Mouse (Mus musculus) right cerebral cortex, postnatal 10 days (tissue): ENCODE results near the gene Mtfr1l.

ENCODE experiments used
- DNase-seq, 2 experiments: peaks; one replicate each; pipeline ENCODE4 v3.0.0; 2021; ENCODE audit warnings: low spot score in 2 of 2

Mtfr1l gene

DNA sequence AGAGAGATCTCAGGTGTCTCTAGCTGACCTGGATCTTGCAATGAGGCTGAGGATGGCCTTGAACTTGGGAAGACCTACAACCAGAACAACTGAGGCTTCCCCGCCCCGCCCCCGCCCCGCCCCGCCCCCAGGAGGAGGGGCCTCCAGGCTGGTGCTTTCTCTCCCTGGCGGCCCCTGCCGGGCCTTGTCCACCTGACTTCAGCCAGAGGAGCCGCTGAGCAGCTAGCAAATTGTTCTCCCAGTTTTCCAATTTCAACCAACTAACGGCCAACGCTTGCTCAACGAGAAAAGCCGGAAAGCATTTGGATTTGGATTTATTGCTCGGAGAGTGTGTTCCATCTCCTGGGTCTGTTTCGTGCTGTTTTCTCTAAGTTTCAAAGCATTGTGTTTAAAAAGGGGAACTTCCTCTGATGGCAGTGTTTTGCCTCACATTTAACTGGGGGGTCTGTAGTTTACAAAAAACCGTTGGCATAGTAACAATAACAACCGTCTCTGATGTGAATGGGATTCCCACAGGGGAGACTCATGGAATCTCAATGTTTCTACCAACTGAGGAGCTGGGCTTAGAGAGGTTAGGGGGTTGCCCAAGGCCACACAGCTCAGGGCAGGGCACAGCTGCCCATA lies 22.6 kb upstream of the Mtfr1l start:
- no peak for DNase-seq

DNA sequence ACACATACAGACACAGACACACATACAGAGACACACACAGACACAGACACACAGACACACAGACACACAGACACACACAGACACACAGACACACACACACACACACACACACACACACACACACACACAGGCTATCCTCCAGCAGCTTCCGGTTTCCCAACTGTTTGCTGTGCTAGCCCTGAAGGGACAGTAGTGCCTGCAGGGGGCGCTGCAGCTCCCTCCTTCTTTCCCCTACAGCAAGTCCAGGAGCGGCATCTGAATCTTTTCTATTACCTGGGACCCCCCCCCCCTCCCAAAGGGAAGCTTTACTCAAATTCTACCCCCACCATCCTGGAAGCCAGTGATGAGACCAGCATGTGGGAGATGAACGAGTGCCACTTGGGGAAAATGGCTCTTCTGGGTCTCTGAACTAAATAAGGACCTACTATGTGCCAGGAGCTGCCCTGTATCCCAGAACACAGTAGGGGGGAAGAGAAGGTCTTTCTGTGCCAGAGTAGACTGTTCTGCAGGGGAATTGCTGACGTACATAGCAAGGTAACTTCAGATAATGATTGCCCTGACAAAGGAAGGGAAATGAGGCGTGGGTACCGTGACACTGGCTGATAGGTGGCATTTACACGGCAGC lies 20.9 kb upstream of the Mtfr1l start:
- DNase-seq: peak in 1 of 2 experiments; percentile 63

DNA sequence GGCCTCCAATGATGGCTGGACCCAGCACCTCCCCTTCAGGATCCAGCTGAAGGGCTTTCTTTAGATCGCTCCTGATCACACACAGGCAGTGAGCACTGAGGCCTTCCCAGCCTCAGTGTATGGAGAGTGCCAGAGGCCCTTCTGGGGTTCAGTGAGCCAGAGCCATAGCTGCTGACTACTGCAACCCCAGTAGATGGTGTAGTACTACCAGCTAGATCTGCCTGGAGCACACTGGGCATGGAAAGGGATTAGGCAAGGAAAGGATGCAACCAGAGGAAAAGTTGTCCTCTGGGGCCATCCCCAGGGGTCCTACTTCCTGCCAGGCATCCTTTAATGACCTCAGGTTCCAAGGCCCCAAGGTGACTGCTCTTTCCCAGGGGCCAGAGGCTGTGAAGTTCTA lies 18.4 kb upstream of the Mtfr1l start:
- DNase-seq: no peak

DNA sequence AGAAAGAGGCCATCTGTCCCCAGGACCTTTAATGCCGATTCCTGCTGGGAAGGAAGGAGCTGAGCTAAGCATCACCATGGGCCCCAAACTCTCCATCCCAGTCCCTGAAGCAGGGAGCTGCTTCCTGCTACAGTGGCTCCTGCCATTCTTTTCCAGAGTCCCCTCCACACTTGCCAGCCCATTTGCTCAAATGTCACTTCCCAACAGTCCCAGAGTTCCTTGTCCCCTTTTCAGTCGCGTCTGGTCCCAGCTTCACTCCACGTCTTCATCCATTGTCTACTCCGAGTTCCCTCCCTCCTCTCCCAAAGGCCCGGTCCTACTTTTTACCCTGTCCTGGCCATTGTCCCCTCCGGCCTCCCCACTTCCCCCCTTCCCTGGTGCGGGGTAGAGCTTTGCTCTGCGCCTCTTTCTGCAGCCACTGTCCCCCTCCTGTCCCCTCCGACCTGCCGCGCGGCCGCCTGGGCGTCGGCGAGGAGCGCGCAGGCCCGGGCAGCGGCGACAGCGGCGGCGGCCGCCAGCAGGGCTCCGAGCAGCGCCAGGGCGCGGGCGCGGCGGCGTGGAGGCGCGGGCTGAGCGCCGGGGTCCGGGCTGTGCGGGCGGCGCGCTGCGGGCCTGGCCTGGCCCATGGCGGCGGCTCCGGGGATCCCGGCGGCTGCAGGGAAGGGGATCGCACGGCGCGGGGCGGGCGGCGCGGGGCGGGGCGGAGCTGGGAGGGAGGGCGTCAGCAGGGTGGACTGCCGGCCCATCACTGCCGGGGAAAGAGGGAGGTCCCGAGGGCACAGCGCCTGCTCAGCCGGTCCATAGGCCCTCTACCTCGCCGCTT lies 16.5 kb upstream of the Mtfr1l start, which contains the start of gene Selenon:
TSS of gene Selenon (minus strand) at position 673 of the 823 bp plus-strand sequence.
- peak in 1 of 2 experiments; percentile 70 for DNase-seq

DNA sequence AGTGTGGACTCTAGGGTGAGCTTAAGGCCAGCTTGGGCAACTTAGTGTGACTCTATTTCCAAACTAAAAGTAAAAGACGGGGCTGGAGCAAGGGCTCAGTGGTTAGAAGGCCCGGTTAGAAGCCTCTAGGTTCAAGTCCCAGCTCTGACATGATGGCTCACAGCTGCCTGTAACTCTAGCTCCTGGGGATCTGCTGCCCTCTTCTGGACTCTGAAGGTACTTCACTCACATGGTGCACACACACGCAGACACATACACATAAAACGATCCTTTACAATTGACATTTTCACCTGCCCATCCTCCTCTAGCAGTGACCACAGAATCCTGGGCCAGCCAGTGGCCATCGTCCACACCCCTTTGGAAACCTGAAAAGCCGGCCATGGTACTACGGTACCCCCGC lies 14.7 kb upstream of the Mtfr1l start:
- DNase-seq: no peak

DNA sequence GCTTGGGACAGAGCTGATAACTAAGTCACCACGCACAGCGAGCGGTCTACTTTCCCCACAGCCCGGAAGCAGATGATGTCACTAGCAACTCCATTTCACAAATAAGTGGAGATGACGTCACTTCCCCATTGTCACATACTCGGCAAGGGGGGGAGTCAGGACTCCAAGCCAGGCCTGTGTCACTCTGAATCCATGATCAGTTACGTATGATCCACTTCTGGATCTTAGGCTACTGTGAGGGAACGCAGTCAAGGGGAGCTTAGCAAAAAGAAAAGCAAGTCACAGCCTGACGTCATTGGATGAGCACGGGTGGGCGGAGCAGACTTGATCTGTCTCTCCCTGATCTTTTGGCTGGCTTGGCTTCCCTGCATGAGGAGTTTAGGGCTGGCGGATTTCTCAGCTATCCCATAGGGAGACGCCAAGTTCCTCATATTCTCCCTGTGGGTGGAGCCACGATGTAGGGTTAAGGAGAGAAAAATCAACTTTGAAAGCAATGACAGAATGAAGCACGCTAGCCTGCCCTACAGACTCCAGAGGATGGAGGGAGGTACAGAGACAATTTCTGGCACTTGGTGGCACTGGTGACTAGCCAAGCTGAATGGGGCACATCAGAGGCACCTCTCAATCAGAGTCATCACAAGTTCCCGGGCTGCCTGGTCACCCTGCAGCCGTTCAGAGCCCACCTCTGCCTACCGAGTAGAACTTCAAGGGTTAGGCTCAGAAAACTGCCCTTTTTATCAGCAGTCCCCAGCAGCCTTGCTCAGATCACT lies 13.2 kb upstream of the Mtfr1l start:
- no peak for DNase-seq

DNA sequence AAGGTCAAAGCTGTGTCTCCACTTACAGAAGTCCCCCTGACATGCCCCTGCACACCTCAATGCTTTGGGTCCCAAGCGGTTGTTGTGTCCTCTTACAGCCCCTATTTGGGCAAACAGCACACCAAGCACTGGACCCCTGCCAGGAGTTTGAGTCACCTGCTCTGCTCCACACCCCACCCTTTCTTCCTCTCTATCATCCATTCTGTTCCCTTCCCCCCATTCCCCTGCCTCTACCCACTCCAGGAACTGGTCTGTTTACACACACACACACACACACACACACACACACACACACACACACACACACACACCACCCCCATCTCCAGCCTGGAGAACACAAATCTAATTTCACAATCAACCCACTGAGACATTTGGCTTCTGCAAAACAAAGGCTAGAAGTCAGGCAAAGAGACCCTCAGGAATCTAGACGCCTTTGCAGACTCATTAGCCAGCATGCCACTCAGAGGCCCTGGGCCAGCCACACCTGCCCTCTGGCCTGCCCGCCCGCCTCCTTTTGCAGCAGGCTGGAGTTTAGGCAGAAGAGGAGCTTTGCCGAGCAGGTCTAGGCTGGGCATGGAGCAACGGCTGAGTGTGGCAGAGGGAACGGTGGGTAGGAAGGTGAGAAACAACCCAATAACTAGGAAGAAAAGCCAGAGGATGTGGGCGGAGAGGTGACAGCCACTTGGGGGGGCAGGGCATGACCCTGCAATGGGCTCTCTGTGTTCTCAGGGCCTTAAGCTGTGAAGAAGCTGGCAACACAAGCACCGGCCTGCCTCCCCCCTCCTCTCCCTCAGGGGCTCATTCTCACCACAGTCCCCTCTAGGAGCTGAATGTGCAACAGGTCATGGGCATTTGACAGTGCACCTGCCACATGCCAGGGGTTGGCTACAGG lies 11.9 kb upstream of the Mtfr1l start:
- DNase-seq: no peak

DNA sequence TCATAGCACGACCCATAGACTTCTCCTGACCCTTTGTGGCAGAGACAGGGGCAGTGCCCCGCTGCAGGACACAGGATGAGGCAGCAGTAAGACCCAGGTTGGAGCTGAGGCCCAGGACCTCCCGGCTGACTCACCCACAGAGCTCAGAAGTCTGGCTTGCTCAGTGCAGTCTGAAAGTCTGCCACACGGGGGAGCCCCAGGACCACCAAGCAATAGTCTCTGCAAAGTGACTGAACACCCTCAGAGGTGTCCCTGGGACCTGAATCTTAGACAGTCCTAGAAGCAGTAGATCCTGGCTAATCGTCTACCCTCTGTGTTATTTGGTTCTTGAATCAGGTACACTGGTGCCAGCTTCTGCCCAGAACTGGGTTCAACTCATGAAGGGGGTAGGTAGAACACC lies 8.1 kb upstream of the Mtfr1l start:
- peak; percentile 90 to 94 for DNase-seq

DNA sequence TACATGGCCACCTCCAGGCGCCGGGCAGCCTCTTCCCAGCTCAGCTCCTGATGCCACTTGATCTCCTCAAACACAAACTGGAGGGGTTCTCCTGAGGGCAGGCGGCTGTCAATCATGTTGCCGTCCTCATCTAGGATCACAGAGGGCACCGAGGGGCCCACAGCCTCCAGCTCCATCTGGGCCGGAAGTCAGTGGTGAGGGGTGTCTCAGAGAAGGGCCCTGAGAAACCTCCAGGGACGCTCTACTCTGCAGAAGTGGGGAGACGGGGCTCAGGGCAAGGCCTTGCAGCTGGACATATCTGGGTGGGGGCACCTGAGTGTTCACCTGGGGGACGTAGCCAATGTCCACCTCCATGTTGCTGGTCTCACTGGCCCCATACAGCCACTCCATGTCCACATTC lies 7.5 kb upstream of the Mtfr1l start:
- no peak for DNase-seq

DNA sequence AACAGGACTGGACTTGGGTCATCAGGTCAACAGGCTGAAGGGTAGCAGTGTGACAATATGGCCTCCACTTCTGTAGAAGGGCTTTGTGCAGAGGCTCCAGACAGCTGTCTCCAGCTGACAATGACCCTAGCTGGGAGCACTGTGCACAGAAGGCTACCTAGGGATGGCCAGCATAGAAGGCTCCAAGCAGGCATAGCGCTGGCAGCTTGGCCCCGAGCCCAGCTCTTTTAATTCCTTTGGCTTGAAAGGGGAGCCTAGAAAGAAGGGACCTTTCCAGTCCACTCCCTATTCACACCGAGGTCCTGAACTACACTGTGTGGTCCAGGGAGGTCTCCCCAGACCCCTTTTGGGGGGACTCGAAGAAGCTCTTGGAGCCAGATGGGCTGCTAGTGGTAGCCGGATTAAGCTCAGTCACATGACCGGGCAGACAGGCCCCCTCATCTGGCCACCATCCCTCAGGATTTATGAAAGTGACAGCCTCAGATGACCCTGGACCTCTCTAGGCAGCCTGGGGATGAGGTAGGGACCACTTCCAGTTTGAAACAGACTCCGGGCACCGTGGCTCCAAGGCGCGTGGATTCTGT lies 3.9 kb upstream of the Mtfr1l start:
- DNase-seq: no peak

DNA sequence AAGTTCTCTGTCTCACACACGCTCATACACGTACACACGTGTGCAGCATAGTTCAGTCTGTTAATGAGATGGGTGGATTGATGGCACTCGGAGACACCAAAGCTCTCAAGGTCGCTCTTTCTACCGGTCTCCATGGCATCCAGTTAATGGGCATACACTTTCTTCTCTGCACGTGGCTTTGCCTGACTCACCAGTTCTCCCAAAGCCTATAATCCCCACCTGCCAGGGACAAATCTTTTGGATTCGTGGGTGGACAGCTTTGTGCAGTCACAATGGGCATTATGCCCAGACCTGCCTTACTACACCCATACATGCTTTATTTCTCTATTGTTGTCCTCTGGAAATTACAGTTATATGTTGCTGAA lies 582 bp upstream of the Mtfr1l start:
- peak in 1 of 2 experiments; percentile 71 for DNase-seq

DNA sequence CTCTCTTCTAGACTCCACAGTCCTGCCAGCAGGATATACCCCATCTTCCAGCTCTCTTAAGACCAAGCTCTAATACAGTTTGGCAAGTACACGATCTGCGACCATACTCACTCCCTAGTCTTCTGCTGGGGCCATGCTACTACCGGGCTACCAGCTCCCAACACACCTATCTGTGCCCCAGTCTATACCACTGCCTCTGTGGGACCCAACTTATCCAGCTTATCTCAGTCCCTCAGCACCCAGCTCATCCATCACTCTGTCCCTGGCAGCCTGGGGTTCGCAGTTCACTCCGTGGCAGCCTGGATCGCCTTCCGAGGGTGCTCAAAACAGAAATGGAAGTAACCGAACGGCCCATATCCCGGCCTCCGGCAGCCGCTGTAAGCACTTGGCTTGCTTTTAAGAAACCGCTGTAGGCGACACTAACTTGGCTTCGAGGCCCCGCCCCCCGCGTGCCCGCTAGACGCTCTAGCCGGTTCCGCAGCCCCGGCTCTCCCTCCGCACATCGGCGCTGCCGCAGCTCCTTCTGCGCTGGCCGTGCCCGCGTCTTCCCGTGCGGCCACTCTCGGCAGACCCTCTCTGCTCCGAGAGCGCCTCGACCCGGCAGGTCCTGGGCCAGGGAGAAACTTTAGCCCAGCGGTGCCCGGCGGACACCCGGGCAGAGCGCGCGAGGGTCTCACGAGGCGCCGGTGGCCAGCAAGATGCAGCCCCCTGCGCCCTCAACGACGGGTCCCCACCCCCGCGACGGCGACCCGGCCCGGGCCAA lies 882 bp downstream of the Mtfr1l start:
- peak; percentile 70 to 75 for DNase-seq

DNA sequence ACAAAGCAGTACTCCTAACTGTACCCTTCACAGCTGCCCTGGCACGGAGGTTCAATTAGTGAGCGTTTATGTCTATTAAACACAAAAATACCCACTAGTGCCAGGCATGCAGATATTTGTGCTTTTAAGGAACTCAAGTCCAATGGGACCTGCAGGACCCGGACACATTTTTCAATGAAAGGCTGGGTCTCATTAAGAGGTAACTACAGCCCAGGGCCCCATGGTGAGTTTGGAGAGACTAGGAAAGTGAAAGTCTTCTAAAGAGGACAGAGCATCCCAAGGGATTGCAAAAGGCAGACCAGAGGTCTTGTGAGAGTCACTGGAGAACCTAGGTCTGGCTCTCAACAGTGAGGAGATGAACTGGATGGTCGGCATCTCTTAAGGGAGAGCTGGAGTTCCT lies 1.8 kb downstream of the Mtfr1l start:
- peak in 1 of 2 experiments; percentile 24 for DNase-seq

DNA sequence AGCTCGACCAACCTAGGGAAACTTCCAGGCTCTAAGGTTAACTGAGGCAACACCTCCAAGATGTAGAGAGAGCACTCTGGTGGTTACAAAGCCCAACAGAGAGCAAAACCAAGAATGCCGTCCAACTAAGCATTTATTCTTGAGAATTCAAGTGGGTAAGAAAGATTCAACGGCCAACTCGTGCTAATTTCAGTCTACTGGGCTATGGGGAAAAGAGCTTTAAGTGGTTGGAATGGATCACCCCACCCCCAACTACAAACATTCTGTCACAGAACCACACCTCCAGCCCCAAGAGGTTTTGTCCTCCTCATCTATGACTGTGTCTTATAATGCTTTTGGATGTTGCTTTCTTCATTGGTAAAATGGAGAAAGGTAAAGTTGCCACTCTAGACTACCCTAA lies 2.3 kb downstream of the Mtfr1l start:
- DNase-seq: no peak

DNA sequence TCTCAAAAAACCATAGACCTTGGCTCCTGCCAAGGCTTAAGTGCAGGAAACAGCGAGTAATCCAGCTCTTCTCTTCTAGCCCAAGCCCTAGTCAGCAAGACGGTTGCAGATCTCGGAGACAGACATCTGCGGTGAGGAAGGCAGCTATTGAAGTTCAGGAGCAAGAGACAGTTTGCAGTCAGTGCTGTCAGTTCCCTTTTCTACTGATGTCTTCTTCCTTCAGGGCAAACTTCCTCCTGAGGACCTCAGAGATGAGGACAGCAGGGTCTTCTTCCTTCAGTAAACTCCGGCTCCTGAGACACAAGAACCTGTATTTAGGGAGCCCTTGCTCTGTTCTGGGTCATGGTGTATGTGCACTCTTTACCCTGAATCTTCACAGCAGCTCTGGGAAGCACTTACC lies 9.0 kb downstream of the Mtfr1l start:
- no peak for DNase-seq

DNA sequence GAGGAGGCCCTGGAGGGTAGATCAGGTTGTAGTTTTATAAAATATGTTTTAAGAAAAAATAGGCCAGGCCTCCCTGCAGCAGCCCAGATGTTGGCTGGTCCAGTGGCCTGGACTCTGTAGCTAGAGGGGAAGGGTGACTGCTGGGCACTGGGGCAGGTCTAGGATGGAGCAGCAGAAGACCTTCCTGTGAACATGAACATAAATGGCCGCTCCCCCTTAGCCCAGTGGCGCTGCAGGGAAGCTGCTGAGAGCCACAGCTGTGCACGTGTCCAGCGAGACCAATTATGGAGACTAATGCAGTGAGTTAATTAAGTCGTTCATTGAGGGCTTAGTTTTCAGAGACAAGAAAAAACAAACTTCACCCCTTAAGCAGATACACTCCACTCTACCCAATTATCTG lies 9.4 kb downstream of the Mtfr1l start:
- no peak for DNase-seq

DNA sequence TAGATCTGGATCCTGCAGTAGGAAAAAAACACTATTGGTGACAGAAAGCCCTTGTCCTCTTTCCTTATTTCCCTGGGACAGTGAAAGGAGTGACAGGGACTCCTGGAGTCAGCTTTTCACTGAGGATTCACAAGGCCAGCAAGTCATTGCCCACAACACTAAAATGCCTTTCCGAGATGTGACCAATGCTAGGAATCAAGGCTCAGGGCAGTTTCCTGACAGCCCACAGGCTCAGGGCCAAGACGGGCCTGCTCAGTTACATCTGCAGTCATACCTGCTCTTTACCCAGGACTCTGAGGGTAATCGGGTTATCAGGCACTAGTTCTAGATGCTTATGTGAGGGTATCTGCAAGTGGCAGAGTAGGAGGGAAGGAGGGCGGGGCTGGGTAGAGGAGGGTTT lies 11.7 kb downstream of the Mtfr1l start:
- DNase-seq: no peak

DNA sequence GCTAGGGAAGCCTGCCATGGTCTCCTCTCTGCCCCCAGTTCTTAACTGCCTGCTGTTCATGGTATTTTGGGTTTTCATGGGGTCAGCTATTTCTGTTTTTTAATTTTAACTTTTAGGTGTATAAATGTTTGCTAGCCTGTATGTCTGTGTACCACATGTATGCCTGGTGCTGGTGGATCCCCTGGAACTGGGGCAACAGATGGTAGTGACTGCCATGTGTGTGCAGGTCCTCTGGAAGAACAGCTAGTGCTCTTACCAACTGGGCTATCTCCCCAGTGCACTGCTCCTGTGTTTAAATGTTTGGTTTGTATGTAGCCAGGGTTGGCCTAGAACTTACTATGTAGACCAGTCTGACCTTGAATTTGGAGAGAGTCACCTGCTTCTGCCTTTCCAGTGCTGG lies 15.9 kb downstream of the Mtfr1l start:
- no peak for DNase-seq

DNA sequence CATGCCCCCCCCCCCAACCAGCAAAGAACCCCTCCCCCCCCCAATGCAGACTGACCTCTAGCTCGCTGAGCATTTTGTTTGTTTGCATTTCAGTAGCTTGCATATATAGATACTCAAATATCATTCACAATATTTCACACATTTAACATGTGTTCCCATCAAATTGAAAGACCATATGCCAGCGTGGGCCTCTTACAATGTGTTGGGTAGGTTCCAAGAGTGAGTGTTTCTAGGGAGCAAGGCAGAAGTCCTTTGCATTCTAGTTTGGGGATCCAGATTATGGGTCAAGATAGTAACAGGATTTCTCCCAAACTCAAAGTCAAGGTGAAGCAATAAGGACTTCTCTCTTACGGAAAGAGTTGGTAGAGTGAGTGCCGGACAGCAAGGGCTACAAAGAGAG lies 16.6 kb downstream of the Mtfr1l start:
- no peak for DNase-seq

DNA sequence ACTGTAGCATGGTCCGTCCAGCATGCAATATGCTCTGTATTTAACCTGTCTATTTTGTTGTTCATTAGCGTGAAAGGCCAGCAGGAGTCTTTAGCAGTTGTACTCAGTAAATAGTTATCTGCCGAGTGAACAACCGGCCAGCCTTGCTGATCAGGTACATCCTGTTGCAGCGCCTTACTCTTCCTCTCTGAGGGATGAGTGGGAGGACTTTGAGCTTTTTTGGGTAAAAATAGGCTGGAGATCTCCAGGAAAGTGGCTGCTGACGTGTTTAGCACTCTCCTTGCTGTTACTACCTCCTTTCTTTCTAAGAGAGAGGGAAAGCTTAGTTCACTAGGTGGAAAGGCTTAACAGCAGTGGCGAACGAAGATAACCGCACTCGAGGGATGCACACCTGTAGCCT lies 17.5 kb downstream of the Mtfr1l start:
- DNase-seq: no peak
